Mouse (Mus musculus): ENCODE measurements around the gene Il17c.
A peak's percentile ranks its signal among the peaks of the same experiment; 100 is the strongest.

Gene Il17c

DNA sequence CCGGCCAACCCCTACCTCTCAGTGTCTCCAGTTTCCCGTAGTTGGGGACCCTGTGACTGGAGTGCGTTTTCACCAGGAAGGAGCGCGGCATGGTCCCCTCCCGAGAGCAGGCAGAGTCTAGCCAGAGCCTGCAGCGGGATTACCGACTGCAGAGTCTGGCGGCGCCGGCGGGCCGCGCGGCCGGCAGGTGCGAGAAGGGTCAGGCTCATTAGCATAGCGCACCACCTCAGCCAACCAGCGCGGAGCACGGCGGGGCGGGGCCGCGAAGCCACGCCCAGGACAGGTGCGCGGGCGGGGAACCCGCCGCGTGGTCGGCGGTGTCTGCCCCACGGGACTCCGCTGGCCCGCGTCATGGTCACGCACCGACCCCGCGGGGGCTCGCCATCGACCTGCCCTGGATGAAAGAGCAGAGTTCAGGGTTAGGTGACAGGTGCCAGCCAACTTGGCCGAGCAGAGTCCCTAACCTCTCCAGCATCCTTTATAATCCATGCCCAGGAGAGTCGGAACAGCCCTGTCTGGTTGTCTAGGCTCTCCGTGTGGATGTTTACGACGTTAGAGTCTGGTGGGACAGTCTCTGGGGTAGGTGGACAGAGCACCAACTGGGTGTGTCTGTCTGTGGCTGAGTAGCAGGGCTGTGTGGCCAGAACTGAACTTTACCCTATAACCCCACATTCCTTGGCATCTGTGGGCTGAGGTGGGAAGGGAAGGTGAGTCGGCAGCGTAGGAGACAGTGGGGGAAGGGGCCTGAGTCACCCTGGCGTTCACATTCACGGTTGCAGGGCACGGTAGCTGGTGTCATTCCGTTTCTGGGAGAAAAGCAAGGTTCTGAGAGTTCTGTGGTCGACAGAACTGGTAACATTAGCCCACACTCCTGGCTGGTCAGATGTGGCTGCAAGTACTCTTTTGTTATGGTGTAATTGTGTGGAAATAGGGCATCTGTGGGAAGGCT lies 39.0 kb downstream of the Il17c start, which contains the start of gene Snai3:
Gene Snai3 (minus strand): TSS at position 210 of the 949 bp plus-strand sequence.
- DNase-seq: no peak

- peak; percentile 66 for DNase-seq
Measured at GRCm38 (mm10) chr8:122461473-122462148, 39.8 kb downstream of the Il17c start.

DNA sequence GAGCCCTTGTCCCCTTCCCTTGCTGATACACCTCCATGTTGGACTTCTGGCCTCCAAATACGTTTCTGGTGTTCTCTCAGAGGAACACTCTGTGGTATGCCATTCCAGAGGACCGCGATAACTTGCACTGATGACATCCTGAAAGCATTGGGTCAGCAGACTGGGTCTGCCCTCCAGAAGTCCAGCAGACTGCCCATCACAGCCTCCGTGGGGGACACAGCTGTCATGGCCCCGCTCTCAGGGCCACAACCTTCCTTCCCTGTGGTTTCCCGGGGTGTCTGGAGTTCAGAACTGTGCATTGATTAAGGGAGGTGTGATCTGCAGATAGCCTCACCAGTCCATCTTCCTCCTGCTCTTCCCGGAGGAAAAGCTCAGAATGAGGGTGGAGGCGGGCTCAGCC lies 40.7 kb downstream of the Il17c start:
- DNase-seq: no peak

GRCm38 (mm10) chr8:122463651-122464640 lies 42.1 kb downstream of the Il17c start:
- no peak for DNase-seq

- no peak for DNase-seq
Measured at GRCm38 (mm10) chr8:122464985-122465384, 43.2 kb downstream of the Il17c start.

- no peak for DNase-seq
Measured at GRCm38 (mm10) chr8:122467816-122468215, 46.0 kb downstream of the Il17c start.

DNA sequence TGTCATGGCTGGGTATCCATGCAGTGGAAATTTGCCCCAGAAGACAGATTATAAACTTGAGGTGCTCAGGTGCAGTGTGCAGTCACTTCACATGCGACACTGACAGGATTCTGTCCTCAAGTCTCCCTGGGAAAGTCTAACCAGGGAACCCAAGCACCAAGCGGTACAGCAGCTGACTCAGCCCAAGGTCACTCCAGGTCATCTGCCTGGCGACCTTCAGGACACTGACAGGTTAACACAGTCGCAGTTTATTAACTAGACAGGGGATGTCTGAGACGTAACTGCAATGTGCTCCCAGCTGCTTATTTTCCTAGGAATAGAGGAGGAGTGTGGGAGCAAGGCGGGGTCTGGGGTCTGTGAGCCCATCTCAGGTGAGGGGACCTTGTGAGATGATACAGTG lies 47.6 kb downstream of the Il17c start:
- DNase-seq: no peak

DNA sequence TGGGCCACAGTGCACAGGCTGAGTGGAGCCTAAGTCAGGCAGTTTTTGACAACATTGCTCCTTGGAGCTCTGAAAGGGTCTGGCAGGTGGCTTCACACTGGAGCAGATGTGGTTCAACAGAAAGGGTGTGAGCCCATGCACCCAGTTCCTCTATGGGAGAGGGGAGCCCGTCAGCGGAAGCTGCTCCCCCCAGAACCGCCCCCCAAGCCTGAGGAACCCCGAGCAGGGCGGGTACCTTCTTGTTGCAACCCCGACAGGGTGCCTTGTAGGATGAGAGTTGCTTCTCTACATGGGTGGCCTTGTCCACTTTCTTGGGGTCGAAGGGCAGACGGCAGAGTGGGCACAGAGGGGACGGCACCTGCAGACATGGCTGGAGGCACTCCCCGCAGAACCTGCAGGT lies 48.1 kb downstream of the Il17c start:
- no peak for DNase-seq

DNA sequence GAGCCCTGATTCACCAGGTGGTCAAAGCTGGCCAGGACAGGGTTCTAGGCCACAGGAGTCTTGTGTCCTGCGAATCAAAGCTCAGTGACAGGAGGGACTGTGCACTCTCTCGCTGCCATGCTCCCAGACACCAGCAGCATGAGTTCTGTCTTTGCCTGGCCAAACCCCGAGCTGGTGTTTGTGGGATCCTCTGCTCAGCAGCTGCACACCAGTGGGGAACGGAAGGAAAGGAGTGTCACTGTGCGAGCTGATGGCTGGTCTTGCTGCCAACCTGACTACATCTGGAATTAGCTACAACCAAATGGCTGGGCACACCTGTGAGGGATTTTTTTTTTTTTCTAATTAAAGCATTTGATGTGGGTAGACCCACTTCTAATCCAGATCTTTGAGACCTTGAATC lies 48.9 kb downstream of the Il17c start:
- no peak for DNase-seq
